Mouse (Mus musculus) liver, embryonic 14.5 days (tissue): Measurements from ENCODE around the gene Ccdc3. TPM values are rescaled to one million over a fixed set of nuclear protein-coding genes. Genes with fewer than 3 reads are reported as not detected.

ENCODE experiments used
- ATAC-seq: fragments of 200-750 bp; cut with Nextera tagmentation; 2 replicates; pipeline ENCODE4 v1.8.0; 2017; ENCODE audit warnings: moderate number of reproducible peaks, mild to moderate bottlenecking, moderate library complexity; ENCODE audit not compliant: insufficient read depth
- DNase-seq, 3 experiments: peaks; one replicate each; pipeline ENCODE4 v3.0.0-alpha.2; 2012 to 2013; ENCODE audit warnings: low read depth in 3 of 3, low spot score in 3 of 3
- H3K27ac ChIP-seq: fragments of 300-500 bp; sonication (generic); 2 replicates; pipeline ENCODE4 v1.5.1; 2014; ENCODE audit warnings: moderate library complexity, mild to moderate bottlenecking, control low read depth, inconsistent platforms
- H3K27me3 ChIP-seq: fragments of 300-500 bp; sonication (generic); 2 replicates; pipeline ENCODE4 v1.6.1; 2014; ENCODE audit warnings: mild to moderate bottlenecking, low read length, moderate library complexity; ENCODE audit not compliant: control insufficient read depth, insufficient read depth
- H3K36me3 ChIP-seq: fragments of 300-500 bp; sonication (generic); replicated peaks from 2 replicates; pipeline ENCODE4 v1.6.1; 2014; ENCODE audit warnings: low read depth; ENCODE audit not compliant: control insufficient read depth, insufficient read depth
- H3K4me1 ChIP-seq, 2 experiments: fragments of 200-500 bp in 1 of 2; fragments of 300-500 bp in 1 of 2; sonication (generic) in 1 of 2; replicated peaks; 2 replicates each; pipeline ENCODE4 v1.6.1; 2012 to 2014; ENCODE audit warnings: antibody characterized with exemption in 1 of 2, inconsistent platforms in 1 of 2, low read length in 1 of 2; ENCODE audit not compliant: control insufficient read depth in 2 of 2, insufficient read depth in 2 of 2
- H3K4me2 ChIP-seq: fragments of 300-500 bp; sonication (generic); 2 replicates; pipeline ENCODE4 v1.6.1; 2014; ENCODE audit warnings: low read depth, mild to moderate bottlenecking, control low read depth, moderate library complexity
- H3K4me3 ChIP-seq, 2 experiments: fragments of 200-500 bp in 1 of 2; fragments of 300-500 bp in 1 of 2; sonication (generic) in 1 of 2; 2 replicates each; pipeline ENCODE4 v1.5.1; 2012 to 2014; ENCODE audit warnings: low read depth in 2 of 2, low read length in 2 of 2, mild to moderate bottlenecking in 2 of 2, control low read depth in 1 of 2, inconsistent platforms in 1 of 2, moderate library complexity in 1 of 2; ENCODE audit not compliant: insufficient read depth in 1 of 2
- H3K9ac ChIP-seq: fragments of 300-500 bp; sonication (generic); replicated peaks from 2 replicates; pipeline ENCODE4 v1.6.1; 2014; ENCODE audit warnings: mild to moderate bottlenecking, control low read depth, moderate library complexity
- H3K9me3 ChIP-seq: fragments of 300-500 bp; sonication (generic); 2 replicates; pipeline ENCODE4 v1.6.1; 2016; ENCODE audit warnings: low read length, mixed read lengths; ENCODE audit not compliant: control insufficient read depth
- CTCF ChIP-seq: IDR thresholded peaks from 2 replicates; pipeline ENCODE4 v1.5.1; 2016; ENCODE audit warnings: antibody characterized with exemption, low read depth, control low read depth
- EP300 ChIP-seq: IDR thresholded peaks from 2 replicates; pipeline ENCODE4 v1.6.1; 2016; ENCODE audit warnings: antibody characterized with exemption, low read depth
- WGBS: fragments of 180-500 bp; shearing (Covaris S2); extraction: QIAGEN DNeasy Blood & Tissue Kit; methylation state at CpG from one replicate; pipeline ENCODE4 v1.1.7; 2014; ENCODE audit not compliant: insufficient replicate concordance; 5-methylcytosine and 5-hydroxymethylcytosine counted together
- polyA plus RNA-seq, 2 experiments: library from polyadenylated mRNA; depleted of rRNA in 1 of 2; stranded (reverse) in 1 of 2; unstranded in 1 of 2; fragments of >200 nt; fragmentation: Nextera tagmentation in 1 of 2; extraction: Ambion mirVana in 1 of 2; gene quantifications; 2 replicates each; pipeline versions ENCODE4 v1.2.1 to v1.2.3; 2012 to 2014

Gene Ccdc3
- polyA plus RNA-seq, 2 experiments, result 2.7 to 3.0 TPM

GRCm38 (mm10) chr2:5267980-5268379 is 130.4 kb downstream of the Ccdc3 start:
- no peaks in the 10 kb centered on the region for H3K36me3 ChIP-seq
- no peaks in the 10 kb centered on the region for H3K9me3 ChIP-seq
- H3K4me1 ChIP-seq, result no peaks in the 10 kb centered on the region
- TF ChIP-seq CTCF, result no peak
- no peak for TF ChIP-seq EP300
- no peak for DNase-seq
- H3K9ac ChIP-seq, result no peak overlapping the region
- ATAC-seq, result no peak
- 74% methylated on average over 2 of the region's 2 CpGs for WGBS
- no peak overlapping the region for H3K4me3 ChIP-seq
- H3K27ac ChIP-seq, result no peak overlapping the region
- no peaks in the 10 kb centered on the region for H3K27me3 ChIP-seq
- no peak overlapping the region for H3K4me2 ChIP-seq

Other genes with a start within 250 kb of the Ccdc3 start
- 27.3 and 38.8 TPM in 2 replicates for gene Phyh, start 218.8 kb upstream of the Ccdc3 start, polyA plus RNA-seq (2012; rRNA removed)
- 63.8 and 67.8 TPM in 2 replicates for gene Phyh, start 218.8 kb upstream of the Ccdc3 start, polyA plus RNA-seq (2014; fragmentation: Nextera tagmentation; extraction: Ambion mirVana)
- not detected in 2 replicates for gene Ucma, start 161.7 kb upstream of the Ccdc3 start, polyA plus RNA-seq (2012; rRNA removed)
- gene Ucma, start 161.7 kb upstream of the Ccdc3 start, polyA plus RNA-seq (2014; fragmentation: Nextera tagmentation; extraction: Ambion mirVana), result not detected in 2 replicates
- 24.6 and 32.3 TPM in 2 replicates for gene Mcm10, start 125.0 kb upstream of the Ccdc3 start, polyA plus RNA-seq (2012; rRNA removed)
- gene Mcm10, start 125.0 kb upstream of the Ccdc3 start, polyA plus RNA-seq (2014; fragmentation: Nextera tagmentation; extraction: Ambion mirVana), result 35.2 and 37.2 TPM in 2 replicates
- 3.5 and 6.4 TPM in 2 replicates for gene Optn, start 73.7 kb upstream of the Ccdc3 start, polyA plus RNA-seq (2012; rRNA removed)
- 15.3 and 15.6 TPM in 2 replicates for gene Optn, start 73.7 kb upstream of the Ccdc3 start, polyA plus RNA-seq (2014; fragmentation: Nextera tagmentation; extraction: Ambion mirVana)